Mouse (Mus musculus): ENCODE results near the gene Phc2. TPM values are rescaled to one million over a fixed set of nuclear protein-coding genes. Genes with fewer than 3 reads are reported as not detected.

Phc2 gene
- polyA plus RNA-seq, 1 experiment from 2014 or later = 7.5 TPM

- 0 out of 2 replicates have a peak, but pooled peaks have one; percentile 3 for ATAC-seq (replicated peaks; ENCODE audit: extremely low read depth, insufficient read depth, low FRiP score)
- H3K9ac ChIP-seq (ENCODE audit: low read length) = no peak overlapping the region
Measured at GRCm38 (mm10) chr4:128715241-128716204, 61.0 kb downstream of the Phc2 start.

GRCm38 (mm10) chr4:128716279-128716678 is 61.8 kb downstream of the Phc2 start:
- WGBS = 51% methylated on average over 4 of the region's 4 CpGs
- ATAC-seq (replicated peaks; ENCODE audit: extremely low read depth, insufficient read depth, low FRiP score) = no peak
- no peaks in the 10 kb centered on the region for H3K27me3 ChIP-seq (ENCODE audit: control insufficient read depth, insufficient read depth, low read length)
- H3K4me1 ChIP-seq (ENCODE audit: control insufficient read depth, insufficient read depth, low read length) = peaks cover 25% of the 10 kb centered on the region
- no peak overlapping the region for H3K27ac ChIP-seq (ENCODE audit: low read length)
- no peaks in the 10 kb centered on the region for H3K36me3 ChIP-seq (ENCODE audit: control insufficient read depth, insufficient read depth)
- H3K4me3 ChIP-seq (ENCODE audit: low read length) = no peak overlapping the region
- no peak overlapping the region for H3K9ac ChIP-seq (ENCODE audit: low read length)
- H3K4me2 ChIP-seq (ENCODE audit: low read depth, low read length) = no peak overlapping the region
- H3K9me3 ChIP-seq (replicated peaks; ENCODE audit: control insufficient read depth, low read length) = no peaks in the 10 kb centered on the region

More at GRCm38 (mm10) chr4:128715241-128716204, 61.0 kb downstream of the Phc2 start:
- Histone ChIP-seq H3K4me1 (ENCODE audit: control insufficient read depth, insufficient read depth, low read length) (peaks cover 20% of the 10 kb centered on the region), H3K27me3 (ENCODE audit: control insufficient read depth, insufficient read depth, low read length) (peaks cover 3% of the 10 kb centered on the region), H3K9me3 (replicated peaks; ENCODE audit: control insufficient read depth, low read length) (no peaks in the 10 kb centered on the region), H3K4me3 (ENCODE audit: low read length) (no peak overlapping the region), H3K36me3 (ENCODE audit: control insufficient read depth, insufficient read depth) (no peaks in the 10 kb centered on the region), H3K4me2 (ENCODE audit: low read depth, low read length) (no peak overlapping the region), H3K27ac (ENCODE audit: low read length) (no peak overlapping the region)
- WGBS = 32% methylated on average over 14 of the region's 14 CpGs

GRCm38 (mm10) chr4:128716731-128717130 is 62.2 kb downstream of the Phc2 start:
- Histone ChIP-seq H3K27me3 (ENCODE audit: control insufficient read depth, insufficient read depth, low read length) (no peaks in the 10 kb centered on the region), H3K27ac (ENCODE audit: low read length) (no peak overlapping the region), H3K4me1 (ENCODE audit: control insufficient read depth, insufficient read depth, low read length) (peaks cover 23% of the 10 kb centered on the region), H3K4me2 (ENCODE audit: low read depth, low read length) (no peak overlapping the region), H3K9me3 (replicated peaks; ENCODE audit: control insufficient read depth, low read length) (no peaks in the 10 kb centered on the region), H3K4me3 (ENCODE audit: low read length) (no peak overlapping the region), H3K9ac (ENCODE audit: low read length) (no peak overlapping the region), H3K36me3 (ENCODE audit: control insufficient read depth, insufficient read depth) (no peaks in the 10 kb centered on the region)
- no peak for ATAC-seq (replicated peaks; ENCODE audit: extremely low read depth, insufficient read depth, low FRiP score)
- 75% methylated on average over 9 of the region's 9 CpGs for WGBS

- H3K9me3 ChIP-seq (replicated peaks; ENCODE audit: control insufficient read depth, low read length) = no peaks in the 10 kb centered on the region
- peak; percentile 71 for ATAC-seq (replicated peaks; ENCODE audit: extremely low read depth, insufficient read depth, low FRiP score)
- H3K36me3 ChIP-seq (ENCODE audit: control insufficient read depth, insufficient read depth) = no peaks in the 10 kb centered on the region
Measured at GRCm38 (mm10) chr4:128720110-128720509, 65.6 kb downstream of the Phc2 start.

GRCm38 (mm10) chr4:128721061-128721648 is 66.7 kb downstream of the Phc2 start:
- H3K4me1 ChIP-seq (ENCODE audit: control insufficient read depth, insufficient read depth, low read length) = peaks cover 21% of the 10 kb centered on the region
- no peaks in the 10 kb centered on the region for H3K9me3 ChIP-seq (replicated peaks; ENCODE audit: control insufficient read depth, low read length)
- no peaks in the 10 kb centered on the region for H3K36me3 ChIP-seq (ENCODE audit: control insufficient read depth, insufficient read depth)
- H3K4me2 ChIP-seq (ENCODE audit: low read depth, low read length) = no peak overlapping the region
- no peak overlapping the region for H3K27ac ChIP-seq (ENCODE audit: low read length)
- 73% methylated on average over 9 of the region's 9 CpGs for WGBS
- H3K27me3 ChIP-seq (ENCODE audit: control insufficient read depth, insufficient read depth, low read length) = no peaks in the 10 kb centered on the region
- no peak overlapping the region for H3K9ac ChIP-seq (ENCODE audit: low read length)
- H3K4me3 ChIP-seq (ENCODE audit: low read length) = no peak overlapping the region
- no peak for ATAC-seq (replicated peaks; ENCODE audit: extremely low read depth, insufficient read depth, low FRiP score)

More at GRCm38 (mm10) chr4:128720110-128720509, 65.6 kb downstream of the Phc2 start:
- H3K4me1 ChIP-seq (ENCODE audit: control insufficient read depth, insufficient read depth, low read length) = peaks cover 30% of the 10 kb centered on the region
- H3K4me3 ChIP-seq (ENCODE audit: low read length) = no peak overlapping the region
- H3K9ac ChIP-seq (ENCODE audit: low read length) = no peak overlapping the region
- H3K27me3 ChIP-seq (ENCODE audit: control insufficient read depth, insufficient read depth, low read length) = no peaks in the 10 kb centered on the region
- no peak overlapping the region for H3K27ac ChIP-seq (ENCODE audit: low read length)
- H3K4me2 ChIP-seq (ENCODE audit: low read depth, low read length) = no peak overlapping the region
- 8% methylated on average over 5 of the region's 5 CpGs for WGBS

- ATAC-seq (replicated peaks; ENCODE audit: extremely low read depth, insufficient read depth, low FRiP score) = no peak
- peaks cover 21% of the 10 kb centered on the region for H3K4me1 ChIP-seq (ENCODE audit: control insufficient read depth, insufficient read depth, low read length)
- WGBS = 75% methylated on average over 4 of the region's 4 CpGs
Measured at GRCm38 (mm10) chr4:128721761-128722160, 67.3 kb downstream of the Phc2 start.

GRCm38 (mm10) chr4:128722932-128723331 is 68.4 kb downstream of the Phc2 start:
- Histone ChIP-seq H3K4me3 (ENCODE audit: low read length) (no peak overlapping the region), H3K27ac (ENCODE audit: low read length) (no peak overlapping the region), H3K9me3 (replicated peaks; ENCODE audit: control insufficient read depth, low read length) (no peaks in the 10 kb centered on the region), H3K4me1 (ENCODE audit: control insufficient read depth, insufficient read depth, low read length) (peaks cover 21% of the 10 kb centered on the region), H3K36me3 (ENCODE audit: control insufficient read depth, insufficient read depth) (no peaks in the 10 kb centered on the region), H3K4me2 (ENCODE audit: low read depth, low read length) (no peak overlapping the region), H3K9ac (ENCODE audit: low read length) (no peak overlapping the region), H3K27me3 (ENCODE audit: control insufficient read depth, insufficient read depth, low read length) (no peaks in the 10 kb centered on the region)
- no peak for ATAC-seq (replicated peaks; ENCODE audit: extremely low read depth, insufficient read depth, low FRiP score)
- WGBS = 85% methylated on average over 8 of the region's 8 CpGs

More at GRCm38 (mm10) chr4:128721761-128722160, 67.3 kb downstream of the Phc2 start:
- Histone ChIP-seq H3K4me2 (ENCODE audit: low read depth, low read length) (no peak overlapping the region), H3K9ac (ENCODE audit: low read length) (no peak overlapping the region), H3K27ac (ENCODE audit: low read length) (no peak overlapping the region), H3K4me3 (ENCODE audit: low read length) (no peak overlapping the region), H3K9me3 (replicated peaks; ENCODE audit: control insufficient read depth, low read length) (no peaks in the 10 kb centered on the region), H3K36me3 (ENCODE audit: control insufficient read depth, insufficient read depth) (no peaks in the 10 kb centered on the region), H3K27me3 (ENCODE audit: control insufficient read depth, insufficient read depth, low read length) (no peaks in the 10 kb centered on the region)

- Histone ChIP-seq H3K9ac (ENCODE audit: low read length) (no peak overlapping the region), H3K27me3 (ENCODE audit: control insufficient read depth, insufficient read depth, low read length) (no peaks in the 10 kb centered on the region), H3K27ac (ENCODE audit: low read length) (no peak overlapping the region), H3K36me3 (ENCODE audit: control insufficient read depth, insufficient read depth) (no peaks in the 10 kb centered on the region), H3K4me2 (ENCODE audit: low read depth, low read length) (no peak overlapping the region), H3K4me3 (ENCODE audit: low read length) (no peak overlapping the region), H3K9me3 (replicated peaks; ENCODE audit: control insufficient read depth, low read length) (no peaks in the 10 kb centered on the region), H3K4me1 (ENCODE audit: control insufficient read depth, insufficient read depth, low read length) (peaks cover 23% of the 10 kb centered on the region)
- ATAC-seq (replicated peaks; ENCODE audit: extremely low read depth, insufficient read depth, low FRiP score) = no peak
- WGBS = 79% methylated on average over 13 of the region's 13 CpGs
Measured at GRCm38 (mm10) chr4:128723431-128723830, 68.9 kb downstream of the Phc2 start.

- no peaks in the 10 kb centered on the region for H3K36me3 ChIP-seq (ENCODE audit: control insufficient read depth, insufficient read depth)
- no peak overlapping the region for H3K27ac ChIP-seq (ENCODE audit: low read length)
- H3K9me3 ChIP-seq (replicated peaks; ENCODE audit: control insufficient read depth, low read length) = no peaks in the 10 kb centered on the region
- peaks cover 29% of the 10 kb centered on the region for H3K4me1 ChIP-seq (ENCODE audit: control insufficient read depth, insufficient read depth, low read length)
- H3K9ac ChIP-seq (ENCODE audit: low read length) = no peak overlapping the region
- no peak for ATAC-seq (replicated peaks; ENCODE audit: extremely low read depth, insufficient read depth, low FRiP score)
- H3K4me2 ChIP-seq (ENCODE audit: low read depth, low read length) = no peak overlapping the region
- WGBS = 30% methylated on average over 7 of the region's 7 CpGs
- H3K4me3 ChIP-seq (ENCODE audit: low read length) = no peak overlapping the region
- H3K27me3 ChIP-seq (ENCODE audit: control insufficient read depth, insufficient read depth, low read length) = no peaks in the 10 kb centered on the region
Measured at GRCm38 (mm10) chr4:128724059-128724458, 69.6 kb downstream of the Phc2 start.
